Mouse (Mus musculus) stomach, postnatal 0 days (tissue): ENCODE data around the gene Fbxl4.

Experiments
- CTCF ChIP-seq: IDR thresholded peaks from 2 replicates; pipeline ENCODE4 v1.5.1; 2016; ENCODE audit warnings: antibody characterized with exemption, low read depth, mild to moderate bottlenecking, moderate library complexity
- EP300 ChIP-seq: optimal IDR thresholded peaks from 2 replicates; pipeline ENCODE3; 2016; ENCODE audit warnings: antibody characterized with exemption

- no peak for TF ChIP-seq CTCF
- TF ChIP-seq EP300, result no peak
Measured at GRCm38 (mm10) chr4:22480858-22481205, 123.5 kb downstream of the Fbxl4 start.
